Mouse (Mus musculus) megakaryocyte, embryonic 14.5 days (primary cell): ENCODE measurements at regions not wholly inside any gene's neighbourhood (a gene's known extent, or its start where the extent isn't known, plus 50 kb on each side); places are given as distances from the start of the nearest gene placed in this dataset.

Experiments used
- FLI1 ChIP-seq: IDR thresholded peaks from 2 replicates; pipeline ENCODE4 v1.6.1; 2012; ENCODE audit warnings: low read length, inconsistent platforms, mixed read lengths
- GATA1 ChIP-seq: IDR thresholded peaks from 3 replicates; pipeline ENCODE4 v1.6.1; 2012; ENCODE audit warnings: mixed read lengths, low read length, inconsistent platforms, borderline replicate concordance

- TF ChIP-seq GATA1 (no peak), FLI1 (no peak)
Observed at GRCm38 (mm10) chr13:69445611-69446010, 87.9 kb upstream of the Nsun2 start.
